Mouse (Mus musculus) G1E (cell line): Measurements from ENCODE around the gene Herc1. TPM values are rescaled to one million over a fixed set of nuclear protein-coding genes. Genes with fewer than 3 reads are reported as not detected.
A peak's percentile ranks its signal among the peaks of the same experiment; 100 is the strongest.

Source experiments
- ATAC-seq: 2 replicates; pipeline ENCODE4 v1.8.0; 2016; ENCODE audit warnings: mild to moderate bottlenecking; ENCODE audit not compliant: insufficient number of reproducible peaks, poor library complexity, low FRiP score, severe bottlenecking; ENCODE audit errors: extremely low read depth
- DNase-seq: peaks from one replicate; pipeline ENCODE4 v3.0.0; 2012; ENCODE audit warnings: low spot score
- H3K27me3 ChIP-seq: 2 replicates; pipeline ENCODE4 v1.6.1; 2012; ENCODE audit warnings: mild to moderate bottlenecking, low read length, inconsistent platforms; ENCODE audit not compliant: insufficient read depth
- H3K36me3 ChIP-seq: replicated peaks from 2 replicates; pipeline ENCODE3; 2012; ENCODE audit warnings: mild to moderate bottlenecking, inconsistent platforms
- H3K4me1 ChIP-seq: 2 replicates; pipeline ENCODE4 v1.6.1; 2012; ENCODE audit warnings: low read depth, low read length, inconsistent platforms, mixed read lengths; ENCODE audit not compliant: insufficient read depth
- H3K4me3 ChIP-seq: 2 replicates; pipeline ENCODE4 v1.5.1; 2012; ENCODE audit warnings: low read depth, mild to moderate bottlenecking, inconsistent platforms, low read length, moderate library complexity, mixed read lengths
- H3K9me3 ChIP-seq: replicated peaks from 2 replicates; pipeline ENCODE4 v1.6.1; 2012; ENCODE audit warnings: inconsistent platforms
- CTCF ChIP-seq: IDR thresholded peaks from 2 replicates; pipeline ENCODE4 v1.5.1; 2012; ENCODE audit warnings: low read depth, low read length, inconsistent platforms, mixed read lengths
- GATA1 ChIP-seq: IDR thresholded peaks from 2 replicates; pipeline ENCODE4 v1.6.1; 2012; ENCODE audit warnings: borderline replicate concordance, low read length, inconsistent platforms, mixed read lengths
- GATA2 ChIP-seq: IDR thresholded peaks from 2 replicates; pipeline ENCODE4 v1.6.1; 2012; ENCODE audit warnings: low read depth, low read length, inconsistent platforms, borderline replicate concordance
- POLR2AphosphoS5 ChIP-seq: IDR thresholded peaks from 2 replicates; pipeline ENCODE4 v1.6.1; 2012; ENCODE audit warnings: low read depth, low read length, inconsistent platforms; ENCODE audit not compliant: insufficient replicate concordance
- TAL1 ChIP-seq: conservative IDR thresholded peaks from 2 replicates; pipeline ENCODE4 v1.6.1; 2012; ENCODE audit warnings: low read depth, low read length, inconsistent platforms, mixed read lengths
- polyA plus RNA-seq: library from polyadenylated mRNA; stranded (reverse); fragments of >175 nt; gene quantifications from 2 replicates; pipeline ENCODE4 v1.2.3, GENCODE M21; 2012
- total RNA-seq, 2 experiments: library from RNA; stranded (forward) in 1 of 2; stranded (reverse) in 1 of 2; fragments of 200-1000 nt in 1 of 2; fragments of >200 nt in 1 of 2; fragmentation: Nextera tagmentation in 1 of 2; gene quantifications; 2 replicates each; pipeline ENCODE4 v1.2.3; 2014 to 2017

Herc1 gene
- total and polyA plus RNA-seq, 3 experiments: 7.0 to 160 (median 105) TPM

DNA sequence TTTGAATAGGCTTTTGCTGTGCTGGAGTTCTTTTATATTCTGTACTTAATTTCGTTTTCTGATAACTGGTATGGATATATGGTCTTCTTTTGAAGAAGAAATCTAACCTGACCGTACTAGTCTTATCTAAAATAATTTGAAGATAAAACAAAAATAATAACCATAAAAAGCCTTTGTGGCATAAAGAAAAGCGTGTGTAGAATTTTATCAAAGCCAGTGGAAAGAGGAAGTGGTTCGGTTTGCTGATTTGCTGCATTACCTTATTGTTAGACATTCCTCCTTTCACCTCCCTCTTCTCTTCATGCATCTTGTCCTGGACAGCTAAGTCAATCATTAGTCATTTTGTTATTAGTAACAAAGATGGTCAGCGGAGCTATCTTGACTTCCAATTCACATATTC lies 43.1 kb downstream of the Herc1 start:
- ATAC-seq (no peak), DNase-seq (no peak)
- Histone ChIP-seq H3K4me1 (peaks cover 15% of the 10 kb centered on the region), H3K36me3 (peaks cover 57% of the 10 kb centered on the region), H3K9me3 (no peaks in the 10 kb centered on the region), H3K27me3 (no peaks in the 10 kb centered on the region), H3K4me3 (no peak overlapping the region)
- no peak for TF ChIP-seq GATA1
- no peak for TF ChIP-seq CTCF
- TF ChIP-seq POLR2AphosphoS5: no peak
- no peak for TF ChIP-seq GATA2
- TF ChIP-seq TAL1: no peak

DNA sequence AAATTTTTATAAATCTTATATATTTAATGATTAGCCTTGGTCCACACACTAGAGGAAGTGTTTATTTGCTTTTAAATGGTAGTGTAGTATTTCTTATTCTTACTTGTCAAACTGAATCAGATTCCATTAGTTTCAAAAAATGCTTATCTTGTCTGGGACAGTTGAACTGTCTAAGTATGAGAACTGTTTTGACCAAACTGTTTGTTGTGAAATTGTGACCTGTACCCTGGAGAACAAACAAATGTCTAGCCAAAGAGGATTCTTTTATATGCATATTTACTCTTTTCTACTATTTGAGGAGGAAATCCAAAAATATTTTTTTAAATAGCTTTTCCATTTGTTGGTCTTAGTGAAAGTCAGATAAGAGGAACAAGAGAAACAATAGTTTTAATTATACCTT lies 73.2 kb downstream of the Herc1 start:
- peaks cover 33% of the 10 kb centered on the region for H3K36me3 ChIP-seq
- no peak overlapping the region for H3K4me3 ChIP-seq
- DNase-seq (no peak), ATAC-seq (no peak)
- H3K4me1 ChIP-seq: no peaks in the 10 kb centered on the region
- H3K27me3 ChIP-seq: no peaks in the 10 kb centered on the region
- no peaks in the 10 kb centered on the region for H3K9me3 ChIP-seq
- TF ChIP-seq TAL1 (no peak), GATA2 (no peak)

DNA sequence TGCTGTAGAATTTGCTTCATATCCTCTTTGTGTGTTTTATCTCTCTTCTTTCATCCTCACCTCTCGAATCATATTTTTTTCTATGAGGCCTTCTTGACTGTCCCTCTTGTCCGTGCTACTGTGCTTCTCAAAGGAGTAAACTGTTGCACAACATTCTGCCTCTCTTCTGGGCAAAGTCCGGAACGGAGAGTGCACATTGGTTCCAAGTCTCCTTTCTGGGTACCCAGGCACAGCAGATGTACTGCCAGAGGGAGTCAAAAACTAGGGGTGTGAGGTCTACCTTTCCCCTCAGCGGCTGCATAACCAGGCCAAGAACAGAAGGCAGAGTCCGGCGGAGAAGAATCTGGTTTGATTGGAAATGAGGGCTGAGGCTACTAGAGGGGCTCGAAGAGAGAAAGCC lies 89.8 kb downstream of the Herc1 start:
- no peak for ATAC-seq
- Histone ChIP-seq H3K9me3 (no peaks in the 10 kb centered on the region), H3K36me3 (peaks cover 79% of the 10 kb centered on the region), H3K27me3 (no peaks in the 10 kb centered on the region), H3K4me1 (no peaks in the 10 kb centered on the region), H3K4me3 (no peak overlapping the region)
- TF ChIP-seq POLR2AphosphoS5 (no peak), GATA1 (no peak)
- DNase-seq: no peak

DNA sequence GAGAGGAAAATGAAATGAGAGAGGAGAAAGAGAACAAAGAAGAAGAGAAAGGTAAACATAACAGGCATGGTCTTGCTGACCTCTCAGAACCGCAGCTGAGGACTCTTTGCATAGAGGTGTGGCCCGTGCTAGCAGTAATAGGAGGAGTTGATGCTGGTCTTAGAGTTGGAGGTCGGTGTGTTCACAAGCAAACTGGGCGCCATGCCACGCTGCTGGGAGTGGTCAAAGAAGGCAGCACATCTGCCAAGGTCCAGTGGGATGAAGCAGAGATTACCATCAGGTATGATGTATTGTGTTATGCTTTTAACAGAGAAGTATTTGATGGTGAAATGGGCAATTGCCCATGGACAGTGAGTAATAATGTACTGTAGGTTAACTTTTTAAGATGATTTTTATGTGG lies 98.0 kb downstream of the Herc1 start:
- DNase-seq (no peak), ATAC-seq (no peak)
- Histone ChIP-seq H3K4me1 (no peaks in the 10 kb centered on the region; the same call in 1 of the 2 replicates), H3K9me3 (no peaks in the 10 kb centered on the region), H3K4me3 (no peak overlapping the region), H3K36me3 (peaks cover 72% of the 10 kb centered on the region), H3K27me3 (no peaks in the 10 kb centered on the region)
- TF ChIP-seq GATA1: no peak
- TF ChIP-seq POLR2AphosphoS5: no peak
- TF ChIP-seq GATA2: no peak
- no peak for TF ChIP-seq TAL1
- TF ChIP-seq CTCF: no peak

DNA sequence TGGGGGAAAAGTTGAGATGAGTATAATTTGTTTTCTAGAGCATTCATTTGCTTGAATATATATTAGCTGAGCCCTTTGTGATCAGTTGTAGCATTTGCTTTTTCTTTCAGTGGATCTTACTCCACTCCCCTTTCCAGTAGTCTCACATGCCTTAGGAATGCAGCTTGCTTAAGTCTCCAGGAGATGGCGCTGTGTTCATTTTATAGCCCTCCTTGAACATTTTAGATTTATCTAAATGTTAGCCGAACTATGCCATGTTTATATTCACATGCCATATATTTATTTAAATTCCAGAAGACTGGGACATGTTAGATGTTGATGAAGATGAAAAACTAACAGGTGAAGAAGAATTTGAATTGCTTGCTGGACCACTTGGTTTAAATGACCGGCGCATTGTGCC lies 114.8 kb downstream of the Herc1 start:
- Histone ChIP-seq H3K36me3 (peaks cover 62% of the 10 kb centered on the region), H3K9me3 (no peaks in the 10 kb centered on the region), H3K4me1 (0 out of 2 replicates have a peak, but pooled peaks cover 2% of the 10 kb centered on the region), H3K4me3 (no peak overlapping the region), H3K27me3 (no peaks in the 10 kb centered on the region)
- DNase-seq (no peak), ATAC-seq (no peak)
- TF ChIP-seq CTCF: peak; percentile 64; the same call in 1 of the 2 replicates
- TF ChIP-seq GATA2: no peak

DNA sequence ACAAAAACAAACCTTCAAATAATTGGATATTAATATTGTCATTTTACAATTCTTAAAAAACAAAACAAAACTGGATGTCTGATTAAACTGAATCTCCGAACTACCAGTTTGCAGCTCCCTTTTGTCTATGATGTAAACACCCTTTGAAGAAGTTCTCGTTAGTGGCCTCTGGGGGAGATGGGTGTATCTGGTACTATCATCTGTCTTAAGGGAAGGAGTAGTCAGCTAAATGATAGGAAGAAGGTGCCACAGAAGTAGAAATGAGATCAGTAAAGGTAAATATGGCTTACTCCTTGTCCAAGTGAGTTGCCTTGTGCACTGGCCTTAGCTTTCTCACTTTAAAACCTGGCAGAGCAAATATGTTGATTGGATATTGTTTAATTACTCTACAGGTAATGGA lies 127.5 kb downstream of the Herc1 start:
- Histone ChIP-seq H3K4me3 (no peak overlapping the region), H3K36me3 (peaks cover 71% of the 10 kb centered on the region), H3K27me3 (no peaks in the 10 kb centered on the region), H3K4me1 (no peaks in the 10 kb centered on the region), H3K9me3 (no peaks in the 10 kb centered on the region)
- DNase-seq (no peak), ATAC-seq (no peak)
- TF ChIP-seq POLR2AphosphoS5 (no peak), CTCF (no peak), TAL1 (no peak), GATA2 (no peak), GATA1 (no peak)

DNA sequence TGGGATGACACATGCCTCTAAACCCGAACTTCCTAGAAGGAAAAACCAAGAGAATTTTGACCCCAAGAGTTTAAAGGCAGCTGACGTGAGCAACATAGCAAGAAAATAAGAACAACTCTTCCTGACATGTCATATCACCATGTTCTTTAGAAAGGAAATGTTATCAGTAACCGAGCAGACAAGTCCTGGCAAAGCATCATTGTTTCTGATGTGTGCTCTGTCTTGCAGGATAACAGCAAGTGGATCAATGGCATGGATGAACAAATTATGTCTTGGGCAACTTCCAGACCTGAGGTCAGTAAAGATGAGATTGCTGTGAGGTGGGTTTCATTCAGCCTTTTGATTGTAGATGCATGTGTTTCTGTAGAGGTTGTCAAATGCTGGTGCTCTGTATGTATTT lies 133.2 kb downstream of the Herc1 start:
- DNase-seq (no peak), ATAC-seq (no peak)

More for the DNA sequence above, 133.2 kb downstream of the Herc1 start:
- no peak for TF ChIP-seq GATA2
- no peak for TF ChIP-seq TAL1
- TF ChIP-seq CTCF: no peak
- no peak for TF ChIP-seq POLR2AphosphoS5
- TF ChIP-seq GATA1: no peak
- no peaks in the 10 kb centered on the region for H3K27me3 ChIP-seq
- H3K9me3 ChIP-seq: no peaks in the 10 kb centered on the region
- H3K36me3 ChIP-seq: peaks cover 77% of the 10 kb centered on the region
- no peaks in the 10 kb centered on the region for H3K4me1 ChIP-seq
- H3K4me3 ChIP-seq: no peak overlapping the region
